Mouse (Mus musculus) 3134 (cell line): ENCODE measurements around the gene Ngfr.

Experiments used
- DNase-seq: peaks from one replicate; pipeline ENCODE4 v3.0.0-alpha.2; 2011; ENCODE audit warnings: low spot score; ENCODE audit not compliant: insufficient read length; ENCODE audit errors: extremely low read depth

Gene Ngfr

DNA sequence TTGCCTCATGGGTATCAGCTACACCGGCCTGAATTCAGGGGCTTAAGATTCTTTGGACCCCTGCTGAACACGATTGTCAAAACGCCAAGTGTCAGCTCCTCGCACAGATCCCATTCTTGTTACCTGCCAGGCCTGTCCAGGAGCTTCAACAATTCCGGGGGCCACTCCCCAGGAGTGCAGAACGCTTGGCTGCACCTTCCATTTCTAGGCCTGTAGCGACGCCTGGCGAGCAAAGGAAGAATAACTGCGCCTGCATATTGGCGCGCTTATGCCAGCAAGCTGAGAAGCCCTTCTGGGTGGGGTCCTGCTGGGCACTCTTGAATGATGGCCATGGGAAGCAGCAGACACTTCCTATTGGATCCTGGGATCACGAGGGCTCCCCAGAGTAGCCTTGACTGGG is 66.0 kb downstream of the Ngfr start:
- DNase-seq = peak; percentile 62

DNA sequence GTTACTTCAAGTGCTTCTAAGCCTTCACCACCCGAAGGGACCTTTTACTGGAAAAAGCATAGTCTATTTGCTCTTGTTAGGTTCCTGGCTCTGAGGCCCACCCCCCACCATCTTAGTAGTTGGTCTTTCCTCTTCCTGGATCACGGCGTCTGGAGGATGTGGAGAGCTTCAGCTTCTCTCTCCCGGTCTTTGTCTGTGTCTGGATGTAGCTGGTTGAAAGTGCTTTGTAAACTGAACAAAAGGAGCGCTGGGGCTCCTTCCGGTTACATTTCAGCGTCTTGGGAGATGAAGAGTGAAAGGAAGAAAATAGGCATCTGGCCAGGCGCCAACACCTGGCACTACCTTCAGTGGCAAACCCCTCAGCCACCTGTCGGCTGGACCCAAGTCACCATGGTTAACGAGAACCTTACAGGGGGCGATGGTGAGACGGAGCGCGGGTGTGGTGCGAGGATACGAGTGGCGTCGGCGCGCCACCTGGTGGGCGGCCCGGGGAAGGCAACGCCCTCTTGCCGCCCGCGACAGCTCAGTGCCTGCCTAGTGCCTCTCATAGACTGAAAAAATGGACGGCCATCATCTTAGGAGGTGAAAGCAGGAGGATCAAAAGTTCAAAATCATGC is 67.0 kb downstream of the Ngfr start:
- DNase-seq = peak; percentile 90

- no peak for DNase-seq
Observed at GRCm38 (mm10) chr11:95519996-95520395, 67.5 kb downstream of the Ngfr start.

GRCm38 (mm10) chr11:95519299-95519698 is 68.2 kb downstream of the Ngfr start:
- DNase-seq = no peak
